Mouse (Mus musculus) effector memory CD4-positive, alpha-beta T cell, adult 7 months (primary cell): ENCODE results near the gene Tle2. TPM values are rescaled to one million over a fixed set of nuclear protein-coding genes. Genes with fewer than 3 reads are reported as not detected.

Experiments
- polyA plus RNA-seq: library from polyadenylated mRNA; unstranded; fragments of 100-300 nt; shearing (Covaris generic); gene quantifications from one replicate; pipeline ENCODE4 v1.2.1, GENCODE M21; 2017

Gene Tle2
- 1.2 TPM for polyA plus RNA-seq

DNA sequence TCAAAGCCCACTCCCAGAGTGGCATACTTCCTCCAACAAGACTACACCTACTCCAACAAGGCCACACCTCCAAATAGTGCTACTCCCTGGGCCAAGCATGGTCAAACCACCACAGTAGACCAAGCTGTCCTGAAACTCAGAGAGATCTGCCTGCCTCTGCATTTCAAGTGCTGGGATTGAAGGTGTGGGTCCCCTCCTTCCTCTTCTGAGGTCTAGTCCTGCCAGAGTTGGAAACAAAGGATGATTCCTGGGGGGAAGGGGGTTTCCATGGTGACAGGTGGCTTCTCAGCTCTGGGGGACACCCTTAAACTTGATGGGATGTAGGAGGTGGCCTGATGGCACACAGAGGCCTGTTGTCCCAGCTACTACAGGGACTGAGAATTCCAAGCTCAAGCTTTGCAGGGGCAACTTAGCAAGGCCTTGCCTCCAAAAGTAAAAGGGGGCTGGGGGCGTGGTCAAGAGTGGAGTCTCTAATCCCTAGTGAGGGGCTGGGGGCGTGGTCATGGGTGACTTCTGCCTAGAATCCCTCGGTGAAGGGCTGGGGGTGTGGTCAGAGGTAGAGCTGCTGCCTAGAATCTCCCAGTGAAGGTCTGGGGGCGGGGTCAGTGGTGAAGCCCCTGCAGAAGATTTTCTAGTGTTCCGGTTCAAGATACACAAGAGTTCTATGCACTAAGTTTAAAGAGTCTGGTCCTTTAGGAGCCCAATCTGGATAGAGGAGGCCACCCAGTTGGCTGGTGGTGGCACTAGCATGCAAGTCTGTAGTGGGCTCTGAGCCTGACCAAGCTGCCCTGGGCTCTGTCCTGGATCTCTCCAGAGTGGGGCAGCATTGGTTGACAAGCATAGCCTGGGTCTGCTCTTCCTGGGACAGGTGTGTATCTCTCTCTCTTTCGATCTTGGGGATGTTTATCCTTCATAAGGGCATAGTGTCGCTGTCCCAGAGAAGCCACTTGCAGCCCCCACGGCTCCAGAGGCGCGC, at the start of gene Tle2:
Gene Tle2, plus strand, starts transcription at position 481 of the 976 bp plus-strand sequence.

DNA sequence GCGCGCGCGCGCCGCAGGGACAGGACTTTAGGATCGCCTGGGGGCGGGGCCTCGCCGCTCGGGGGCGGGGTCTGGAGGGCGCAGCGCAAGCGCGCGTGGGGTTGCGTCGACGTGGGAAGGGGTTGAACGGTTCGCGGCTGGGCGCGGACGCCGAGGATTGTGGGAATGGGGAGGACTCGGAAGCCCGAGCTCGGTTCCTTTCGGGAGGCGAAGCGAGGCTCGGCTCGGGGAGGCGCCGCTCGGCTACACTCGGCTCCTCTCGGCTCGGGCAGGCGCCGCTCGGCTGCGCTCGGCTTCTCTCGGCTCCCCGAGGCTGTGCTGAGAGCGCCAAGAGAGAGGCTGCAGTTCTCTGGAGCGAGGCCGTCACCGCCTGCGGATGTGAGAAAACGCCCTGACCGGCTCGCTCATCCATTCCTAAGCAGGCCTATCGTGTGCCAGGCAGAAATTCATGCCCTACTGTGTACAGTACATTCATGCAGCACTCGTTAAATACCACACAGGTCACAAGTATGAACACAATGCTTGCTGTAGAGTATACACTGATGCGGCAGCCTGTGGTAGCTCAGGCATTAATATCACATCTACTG, 29.1 kb upstream of the Tle2 start, which contains the start of gene Gna11:
Gene Gna11, minus strand, starts transcription at position 30 of the 587 bp plus-strand sequence.

DNA sequence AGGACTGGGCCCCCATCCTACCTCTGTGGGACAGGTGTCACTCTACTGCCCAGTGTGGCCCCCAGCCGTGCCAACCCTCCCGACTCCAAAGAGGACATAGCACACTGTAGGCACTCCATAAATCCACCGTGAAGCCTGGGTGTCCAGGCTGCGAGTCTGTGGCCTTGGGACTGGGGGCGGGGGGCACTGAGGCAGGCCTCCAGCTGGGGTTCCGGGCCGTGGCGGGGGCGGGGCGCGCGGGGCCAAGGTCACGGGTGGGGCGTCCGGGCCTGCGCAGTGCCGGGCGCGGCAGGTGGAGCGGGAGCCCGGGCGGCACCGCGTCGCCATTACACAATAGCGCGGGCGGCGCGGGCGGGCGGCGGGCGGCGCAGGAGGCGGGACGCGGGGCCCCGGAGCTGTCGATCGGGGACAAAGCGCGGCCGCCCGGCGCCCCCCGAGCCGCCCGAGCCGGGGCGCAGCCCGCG, 15.2 kb upstream of the Tle2 start, which contains the start of gene Aes:
Gene Aes, plus strand, starts transcription at position 326 of the 464 bp plus-strand sequence.

DNA sequence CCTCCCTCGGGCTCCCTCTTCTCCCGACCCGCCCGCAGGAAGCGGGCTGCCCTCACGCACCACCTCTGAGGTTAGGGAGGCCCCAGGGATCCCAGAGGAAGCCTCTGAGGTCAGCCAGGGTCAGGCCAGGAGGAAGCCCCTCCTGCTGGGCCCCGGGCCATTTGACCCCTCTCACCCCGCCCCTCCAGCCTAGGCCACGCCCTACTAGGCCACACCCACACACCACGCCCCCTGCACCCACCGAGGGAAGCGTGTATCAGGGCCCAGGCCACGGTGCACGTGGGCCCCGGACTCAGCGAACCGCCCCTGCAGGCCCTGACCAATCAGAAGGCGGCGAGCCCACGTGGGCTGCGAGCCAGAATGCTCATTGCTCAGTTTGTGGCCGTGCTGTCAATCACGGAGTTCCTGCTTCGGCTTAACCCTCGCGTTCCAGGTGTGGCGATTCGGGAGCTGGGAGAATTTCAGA, 26.4 kb downstream of the Tle2 start, which contains the start of gene Tle6:
Gene Tle6, minus strand, starts transcription at position 336 of the 466 bp plus-strand sequence.

DNA sequence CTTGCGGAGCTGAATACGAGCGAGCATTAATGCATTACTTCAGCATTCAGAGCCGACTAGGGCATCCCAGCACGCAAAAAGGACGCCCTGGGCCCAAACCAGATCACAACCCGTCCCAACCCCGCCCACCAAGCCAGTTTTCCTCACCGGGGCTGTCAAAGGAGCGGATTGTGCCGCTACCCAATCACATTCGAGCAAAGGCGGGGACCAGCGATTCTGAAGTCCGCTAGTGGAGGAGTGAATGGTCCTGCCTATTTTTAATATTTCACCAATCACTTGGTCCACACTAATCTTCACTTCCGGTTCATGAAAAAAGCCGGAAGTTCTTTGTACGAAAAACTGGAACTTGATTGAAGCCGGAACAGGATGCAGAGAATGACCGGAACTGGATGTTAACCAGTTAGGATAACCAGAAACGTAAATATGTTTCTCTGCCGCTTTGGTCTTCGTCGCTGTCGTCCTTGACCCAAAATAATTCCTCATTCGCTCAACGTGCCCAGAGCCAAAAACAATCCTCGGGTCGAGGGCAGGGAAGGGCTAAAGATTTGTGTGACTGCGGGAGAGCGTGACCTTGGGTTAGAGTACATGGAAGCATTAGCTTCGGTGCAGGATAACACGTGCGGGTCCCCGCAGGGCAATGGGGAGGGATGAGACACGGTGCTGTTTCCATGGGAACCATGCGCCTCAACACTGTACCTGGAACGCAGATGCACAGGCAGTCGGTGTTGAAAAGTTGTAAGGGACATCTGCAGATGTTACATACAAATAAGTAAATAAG, 31.8 kb downstream of the Tle2 start, which contains the start of gene BC025920:
Gene BC025920, plus strand, starts transcription at position 297 of the 778 bp plus-strand sequence.

DNA sequence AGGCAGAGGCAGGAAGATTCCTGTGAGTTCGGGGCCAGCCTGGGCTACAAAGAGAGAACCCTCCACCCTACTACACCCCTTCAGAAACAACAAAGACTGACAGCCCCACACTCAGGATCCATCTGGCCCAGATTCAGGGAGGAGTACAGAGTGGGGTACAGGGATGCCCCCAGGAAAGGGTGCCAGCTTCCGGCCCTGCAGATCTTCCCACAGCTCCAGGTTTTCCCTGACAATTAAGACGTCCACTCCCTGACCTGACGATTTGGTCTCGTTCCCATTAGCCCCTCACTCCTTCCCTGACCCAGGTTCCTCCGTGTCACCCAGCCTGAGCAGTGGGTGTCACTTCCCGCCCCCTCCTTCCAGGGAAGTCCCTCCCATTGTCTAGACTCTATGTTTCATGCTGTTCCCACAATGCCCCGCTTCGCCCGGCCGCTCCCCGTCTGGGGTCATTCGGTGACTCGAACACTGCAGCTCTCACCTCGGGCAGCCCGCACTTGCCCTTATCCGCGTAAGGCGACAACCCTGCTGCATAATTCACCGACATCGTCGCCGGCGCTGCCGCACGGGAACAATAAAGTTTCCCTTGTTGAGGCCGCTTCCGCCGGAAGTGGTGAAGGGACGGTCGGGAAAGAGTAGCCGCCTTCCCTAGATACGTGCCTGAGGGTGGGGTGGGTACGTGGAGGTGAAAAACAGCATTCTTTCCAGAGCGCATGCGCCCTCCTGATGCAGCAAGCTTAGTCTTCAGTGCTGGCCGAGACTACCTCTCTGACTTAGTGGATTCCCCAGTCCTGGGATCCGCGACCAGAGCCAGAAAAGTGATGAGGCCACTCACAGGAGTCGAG, 52.9 kb downstream of the Tle2 start, which contains the start of gene Sirt6:
Gene Sirt6, minus strand, starts transcription at position 804 of the 842 bp plus-strand sequence.

DNA sequence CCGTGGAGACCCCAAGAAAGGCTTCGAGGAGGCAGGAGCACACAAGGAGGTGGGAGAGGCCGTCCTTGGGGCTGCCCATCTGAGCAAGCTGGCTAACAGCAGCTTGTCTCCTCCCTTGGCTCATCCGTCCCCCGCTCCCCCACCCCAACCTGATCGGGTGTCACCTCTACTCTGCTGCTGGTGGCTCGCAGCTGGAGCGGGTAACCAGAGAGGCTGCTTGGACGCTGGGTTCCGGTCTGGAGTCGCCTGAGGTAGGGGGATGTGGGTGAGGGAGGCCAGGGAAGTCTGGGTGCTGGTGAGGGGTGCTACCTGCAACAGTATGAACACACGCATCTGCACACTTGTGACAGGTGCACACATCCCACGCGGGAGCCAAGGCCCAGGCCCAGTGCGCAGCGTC, 54.0 kb downstream of the Tle2 start, which contains the start of gene Ankrd24:
Gene Ankrd24, plus strand, starts transcription at position 151 of the 400 bp plus-strand sequence.

Other genes with a start within 250 kb of the Tle2 start
- 15.1 TPM for gene Tbxa2r, start 245.8 kb upstream of the Tle2 start, polyA plus RNA-seq
- gene Gipc3, start 231.3 kb upstream of the Tle2 start, polyA plus RNA-seq: not detected
- gene Hmg20b, start 224.1 kb upstream of the Tle2 start, polyA plus RNA-seq: 28.3 TPM
- 1.8 TPM for gene Mfsd12, start 217.1 kb upstream of the Tle2 start, polyA plus RNA-seq
- 0.84 TPM for gene 4930404N11Rik, start 208.7 kb upstream of the Tle2 start, polyA plus RNA-seq
- gene Fzr1, start 196.0 kb upstream of the Tle2 start, polyA plus RNA-seq: 49.3 TPM
- gene Dohh, start 190.1 kb upstream of the Tle2 start, polyA plus RNA-seq: 49.7 TPM
- gene Gm48551, start 190.1 kb upstream of the Tle2 start, polyA plus RNA-seq: 5.1 TPM
- not detected for gene Gm48552, start 185.6 kb upstream of the Tle2 start, polyA plus RNA-seq
- gene Smim24, start 181.5 kb upstream of the Tle2 start, polyA plus RNA-seq: 1.4 TPM
- 13.3 TPM for gene Nfic, start 118.9 kb upstream of the Tle2 start, polyA plus RNA-seq
- gene Celf5, start 91.9 kb upstream of the Tle2 start, polyA plus RNA-seq: not detected
- gene Ncln, start 78.2 kb upstream of the Tle2 start, polyA plus RNA-seq: 110 TPM
- 65.6 TPM for gene S1pr4, start 74.4 kb upstream of the Tle2 start, polyA plus RNA-seq
- 122 TPM for gene Gna15, start 50.3 kb upstream of the Tle2 start, polyA plus RNA-seq
- gene Gna11, start 29.4 kb upstream of the Tle2 start, polyA plus RNA-seq: 11.6 TPM
- 883 TPM for gene Aes, start 15.1 kb upstream of the Tle2 start, polyA plus RNA-seq
- not detected for gene Tle6, start 26.5 kb downstream of the Tle2 start, polyA plus RNA-seq
- 1.2 TPM for gene BC025920, start 31.7 kb downstream of the Tle2 start, polyA plus RNA-seq
- 8.4 TPM for gene Sirt6, start 53.2 kb downstream of the Tle2 start, polyA plus RNA-seq
- gene Ankrd24, start 54.0 kb downstream of the Tle2 start, polyA plus RNA-seq: 3.2 TPM
- 2.4 TPM for gene Gm10778, start 74.5 kb downstream of the Tle2 start, polyA plus RNA-seq
- gene Zfp433, start 130.3 kb downstream of the Tle2 start, polyA plus RNA-seq: 10.4 TPM
- 14.6 TPM for gene Gm3055, start 196.6 kb downstream of the Tle2 start, polyA plus RNA-seq
- gene Gm4767, start 237.6 kb downstream of the Tle2 start, polyA plus RNA-seq: 1.6 TPM